Mouse (Mus musculus) macrophage (primary cell): ENCODE results near the gene Rpl15. TPM values are rescaled to one million over a fixed set of nuclear protein-coding genes. Genes with fewer than 3 reads are reported as not detected.
"Not testable (repeated sequence)": the region's sequence is repeated elsewhere in the genome, so short reads cannot be mapped to it uniquely, and the experiment has no call there.

ENCODE experiments used
- H3K27ac ChIP-seq: fragments of 350-480 bp; formaldehyde crosslinking; 2 replicates; pipeline ENCODE4 v1.9.0; 2021
- H3K36me3 ChIP-seq: fragments of 350-480 bp; formaldehyde crosslinking; 2 replicates; pipeline ENCODE4 v1.9.0; 2021; ENCODE audit errors: inconsistent target
- H3K4me3 ChIP-seq: fragments of 350-480 bp; formaldehyde crosslinking; 2 replicates; pipeline ENCODE4 v1.9.0; 2021; ENCODE audit errors: inconsistent target
- H3K79me2 ChIP-seq: fragments of 350-480 bp; formaldehyde crosslinking; 2 replicates; pipeline ENCODE4 v1.9.0; 2021; ENCODE audit errors: inconsistent target
- WGBS: methylation state at CpG from one replicate; pipeline ENCODE4 v1.1.7; 2026; ENCODE audit warnings: inconsistent platforms; ENCODE audit not compliant: missing documents; 5-methylcytosine and 5-hydroxymethylcytosine counted together
- polyA plus RNA-seq: library from polyadenylated mRNA; stranded (reverse); fragments of 250-400 nt; gene quantifications from 3 replicates; pipeline ENCODE4 v1.2.4, GENCODE M21; 2018; ENCODE audit warnings: inconsistent platforms

Rpl15 gene
- polyA plus RNA-seq, 1 experiment from 2014 or later, result 300 TPM

GRCm38 (mm10) chr14:18233981-18234960 is 36.9 kb downstream of the Rpl15 start:
- Histone ChIP-seq H3K4me3 (peak overlapping the region; percentile 12; the same call in 1 of the 2 replicates), H3K79me2 (peaks cover 72% of the 10 kb centered on the region), H3K27ac (peak overlapping the region; percentile 96), H3K36me3 (no peaks in the 10 kb centered on the region)
- WGBS, result 18% methylated on average over 5 of the region's 5 CpGs

- Histone ChIP-seq H3K36me3 (no peaks in the 10 kb centered on the region), H3K27ac (peak overlapping the region; percentile 96), H3K4me3 (peak overlapping the region; percentile 12; the same call in 1 of the 2 replicates), H3K79me2 (peaks cover 83% of the 10 kb centered on the region)
- 100% methylated on average over 2 of the region's 2 CpGs for WGBS
Observed at GRCm38 (mm10) chr14:18233076-18233475, 38.1 kb downstream of the Rpl15 start.

DNA sequence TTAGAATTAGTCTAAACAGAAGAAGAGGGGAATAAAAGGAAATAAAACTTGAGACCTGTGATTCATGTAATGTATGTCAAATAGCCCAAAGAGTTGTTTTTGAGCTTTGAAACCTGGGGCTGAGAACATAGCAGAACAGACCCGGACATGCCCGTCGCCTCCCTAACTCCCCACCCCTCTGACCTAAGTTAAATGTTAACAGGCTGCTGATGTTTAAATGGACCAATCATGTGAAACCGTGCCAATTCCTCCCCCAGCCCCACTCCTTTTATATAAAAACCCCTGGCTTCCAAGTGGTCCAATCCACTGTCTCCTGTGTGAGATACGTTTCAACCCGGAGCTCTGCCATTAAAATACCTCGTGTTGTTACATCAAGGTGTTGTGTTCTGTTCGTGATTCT is 39.3 kb downstream of the Rpl15 start:
- H3K79me2 ChIP-seq, result peaks cover 84% of the 10 kb centered on the region
- 95% methylated on average over 8 of the region's 8 CpGs for WGBS
- H3K27ac ChIP-seq, result not testable (repeated sequence)

GRCm38 (mm10) chr14:18229751-18230150 is 41.4 kb downstream of the Rpl15 start:
- H3K36me3 ChIP-seq, H3K4me3 ChIP-seq, H3K27ac ChIP-seq: not testable (repeated sequence)
- peaks cover 83% of the 10 kb centered on the region for H3K79me2 ChIP-seq
- WGBS, result 96% methylated on average over 10 of the region's 10 CpGs

More for the DNA sequence above, 39.3 kb downstream of the Rpl15 start:
- not testable (repeated sequence) for H3K4me3 ChIP-seq, H3K36me3 ChIP-seq

- 94% methylated on average over 8 of the region's 11 CpGs for WGBS
- H3K4me3 ChIP-seq, H3K36me3 ChIP-seq, H3K27ac ChIP-seq: not testable (repeated sequence)
- H3K79me2 ChIP-seq, result peaks cover 95% of the 10 kb centered on the region; the same call in 1 of the 2 replicates
Observed at GRCm38 (mm10) chr14:18226181-18226580, 45.0 kb downstream of the Rpl15 start.

GRCm38 (mm10) chr14:18225431-18225830 is 45.8 kb downstream of the Rpl15 start:
- WGBS, result 96% methylated on average over 10 of the region's 11 CpGs
- not testable (repeated sequence) for H3K27ac ChIP-seq, H3K36me3 ChIP-seq, H3K4me3 ChIP-seq
- peaks cover 90% of the 10 kb centered on the region; the same call in 1 of the 2 replicates for H3K79me2 ChIP-seq

DNA sequence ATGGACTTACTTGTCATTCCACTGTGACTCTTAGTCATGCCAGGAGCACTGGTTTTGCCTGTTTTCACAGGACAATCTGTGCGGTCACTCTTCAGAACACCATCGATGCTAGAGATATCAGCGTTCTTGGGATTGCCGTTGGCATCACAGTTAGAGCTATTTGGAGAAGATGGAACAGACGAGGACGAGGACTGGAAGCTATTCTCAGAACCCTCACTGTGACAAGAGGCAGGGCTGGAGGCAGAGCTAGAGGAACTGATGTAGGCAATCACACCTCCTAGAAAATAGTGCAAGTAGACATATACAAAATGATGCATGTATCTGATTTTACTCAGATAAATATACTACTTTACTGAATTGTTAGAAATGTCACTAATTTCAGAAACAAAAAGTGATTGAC is 49.2 kb downstream of the Rpl15 start:
- H3K36me3 ChIP-seq, result no peaks in the 10 kb centered on the region
- no peak overlapping the region for H3K4me3 ChIP-seq
- no peak overlapping the region for H3K27ac ChIP-seq
- H3K79me2 ChIP-seq, result peaks cover 57% of the 10 kb centered on the region; the same call in 1 of the 2 replicates
- 95% methylated on average over 6 of the region's 6 CpGs for WGBS

Other genes with a start within 250 kb of the Rpl15 start
- 15.9 to 35.2 TPM (median 29.4 TPM) in 3 replicates for gene Nr1d2, start 32.3 kb downstream of the Rpl15 start, polyA plus RNA-seq
- gene Nkiras1, start 255 bp downstream of the Rpl15 start, polyA plus RNA-seq, result 6.7 to 11.3 TPM (median 8.8 TPM) in 3 replicates
- 68.1 to 103 TPM (median 98.7 TPM) in 3 replicates for gene Ube2e1, start 60.5 kb upstream of the Rpl15 start, polyA plus RNA-seq